Comparison of ENCODE assay signal across 17 mouse cellular contexts in the genomic region with DNA sequence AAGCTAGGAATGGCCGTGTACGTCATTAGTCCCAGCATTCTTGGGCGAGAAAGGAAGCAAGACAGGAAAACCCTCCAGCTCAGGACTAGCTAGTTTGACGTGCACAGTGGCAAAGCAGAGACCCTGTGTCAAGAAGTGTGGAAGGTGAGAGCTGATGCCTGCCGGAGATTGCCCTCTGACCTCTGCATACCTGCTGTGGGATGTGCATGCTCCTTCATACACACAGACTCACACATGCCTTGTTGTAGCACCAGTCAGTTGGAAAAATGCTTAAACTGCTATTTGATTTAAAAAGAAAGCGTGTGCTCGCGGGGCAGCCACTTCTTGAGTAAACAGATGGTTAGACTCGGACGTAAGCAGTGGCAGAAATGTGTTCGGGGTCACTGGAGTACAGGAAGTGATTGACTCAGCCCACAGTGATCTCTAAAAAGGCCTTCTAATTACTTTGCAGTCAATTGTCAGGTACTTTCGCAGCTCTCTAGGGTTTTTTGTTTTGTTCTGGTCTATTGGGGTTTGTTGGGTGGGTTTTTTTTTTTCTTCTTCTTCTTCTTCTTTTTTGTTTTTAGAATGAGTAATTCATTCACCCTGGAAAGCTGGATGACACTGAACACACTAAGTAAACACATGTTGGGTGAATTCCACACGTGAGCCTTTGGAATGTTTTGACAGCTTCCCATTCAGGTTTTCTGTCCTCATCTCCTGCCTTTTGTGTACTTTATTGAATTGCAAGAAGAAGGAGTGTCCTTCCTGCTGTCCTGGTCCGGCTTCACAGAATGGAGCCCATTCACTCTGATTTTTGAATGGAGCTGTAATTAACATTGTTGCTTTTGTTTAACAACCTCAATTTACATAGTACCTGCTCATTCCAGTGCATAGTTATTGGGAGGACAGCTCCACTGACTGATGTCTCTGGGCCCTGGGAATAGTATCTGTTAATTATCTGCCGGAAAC.
A peak's percentile ranks its signal among the peaks of the same experiment; 100 is the strongest.
DNase-seq lines count a peak whose midpoint lies in the region; ATAC-seq and TF ChIP-seq lines count a peak whose summit lies in the region.
"Had no signal": no experiment of that assay in that cellular context is flagged by ENCODE, and none has a peak within 500 bp of the region (broad histone marks: within the 10 kb centered on the region; RNA-seq: fewer than 3 reads in every experiment).

No protein-coding gene starts in this region.

- H3K4me3 ChIP-seq in hindbrain, embryonic 10.5 days: no peak overlapping the region
- no peak overlapping the region for H3K4me3 ChIP-seq in hindbrain, postnatal 0 days (ENCODE audit: low read length)
- H3K4me3 ChIP-seq in lung, embryonic 14.5 days (ENCODE audit: low read depth, low read length): no peak overlapping the region
- H3K4me3 ChIP-seq in midbrain, embryonic 10.5 days: no peak overlapping the region
- H3K4me3 ChIP-seq: embryonic facial prominence, embryonic 13.5 days; heart, embryonic 13.5 days; left cerebral cortex, adult 2 months; myocyte had no signal

- H3K4me1 ChIP-seq in hindbrain, embryonic 10.5 days (replicated peaks): peaks cover 27% of the 10 kb centered on the region
- H3K4me1 ChIP-seq in hindbrain, postnatal 0 days (ENCODE audit: insufficient read depth, low read length): no peaks in the 10 kb centered on the region; the same call in 1 of the 2 replicates
- H3K4me1 ChIP-seq in lung, embryonic 14.5 days (ENCODE audit: insufficient read depth): no peaks in the 10 kb centered on the region; the same call in 1 of the 2 replicates
- peaks cover 23% of the 10 kb centered on the region for H3K4me1 ChIP-seq in midbrain, embryonic 10.5 days

- TF ChIP-seq CTCF in hindbrain, postnatal 0 days (IDR thresholded peaks at IDR 0.05; ENCODE audit: low read depth): no peak
- no peak for TF ChIP-seq CTCF in lung, embryonic 14.5 days (IDR thresholded peaks at IDR 0.05; ENCODE audit: low read depth)

- no peak overlapping the region for H3K9ac ChIP-seq in hindbrain, postnatal 0 days (replicated peaks; ENCODE audit: low read length)
- no peak overlapping the region for H3K9ac ChIP-seq in lung, embryonic 14.5 days
- H3K9ac ChIP-seq: embryonic facial prominence, embryonic 13.5 days; forebrain, postnatal 0 days; heart, embryonic 13.5 days had no signal

- ATAC-seq in hindbrain, postnatal 0 days: no peak
- no peak for ATAC-seq in lung, embryonic 14.5 days (ENCODE audit: insufficient read depth)
- ATAC-seq: forebrain, postnatal 0 days had no signal

- no peak overlapping the region for H3K27ac ChIP-seq in hindbrain, embryonic 10.5 days
- no peak overlapping the region for H3K27ac ChIP-seq in hindbrain, postnatal 0 days
- H3K27ac ChIP-seq in lung, embryonic 14.5 days (ENCODE audit: low read depth): no peak overlapping the region
- no peak overlapping the region for H3K27ac ChIP-seq in midbrain, embryonic 10.5 days (replicated peaks)
- H3K27ac ChIP-seq: heart, embryonic 13.5 days; left cerebral cortex, adult 2 months had no signal

- H3K27me3 ChIP-seq in hindbrain, embryonic 10.5 days (ENCODE audit: insufficient read depth, poor library complexity, severe bottlenecking): peaks cover 49% of the 10 kb centered on the region
- no peaks in the 10 kb centered on the region for H3K27me3 ChIP-seq in hindbrain, postnatal 0 days (ENCODE audit: insufficient read depth, low read length)
- H3K27me3 ChIP-seq in lung, embryonic 14.5 days (ENCODE audit: insufficient read depth, low read length): no peaks in the 10 kb centered on the region
- peaks cover 8% of the 10 kb centered on the region for H3K27me3 ChIP-seq in midbrain, embryonic 10.5 days (ENCODE audit: low read depth, poor library complexity, severe bottlenecking)
- H3K27me3 ChIP-seq: embryonic facial prominence, embryonic 13.5 days; heart, embryonic 13.5 days had no signal

- peak; percentile 19 for DNase-seq in hindbrain, embryonic 10.5 days (ENCODE audit: low spot score)
- no peak for DNase-seq in hindbrain, postnatal 0 days (ENCODE audit: low spot score)
- DNase-seq in lung, embryonic 14.5 days: peak; percentile 43
- DNase-seq in lung, postnatal 10 days: no peak
- peak; percentile 31 for DNase-seq in WW6 (ENCODE audit: low read depth, low spot score)
- DNase-seq in mesoderm, embryonic 11.5 days (ENCODE audit: low read depth, low spot score): peak; percentile 43
- no peak for DNase-seq in frontal cortex, postnatal 25 days (ENCODE audit: low spot score in 2 of 2)
- DNase-seq in midbrain, embryonic 10.5 days (ENCODE audit: low spot score): no peak
- DNase-seq: cerebellum, adult 2 months; forebrain, postnatal 0 days; gastrocnemius, postnatal 25 days; right cerebral cortex, postnatal 4 days; thymus, postnatal 4 days had no signal

- no peaks in the 10 kb centered on the region for H3K36me3 ChIP-seq in hindbrain, embryonic 10.5 days
- H3K36me3 ChIP-seq in hindbrain, postnatal 0 days (ENCODE audit: insufficient read depth, low read length): no peaks in the 10 kb centered on the region
- H3K36me3 ChIP-seq in lung, embryonic 14.5 days (ENCODE audit: insufficient read depth): no peaks in the 10 kb centered on the region
- no peaks in the 10 kb centered on the region for H3K36me3 ChIP-seq in midbrain, embryonic 10.5 days
- H3K36me3 ChIP-seq: embryonic facial prominence, embryonic 13.5 days; heart, embryonic 13.5 days had no signal

- H3K4me2 ChIP-seq in hindbrain, postnatal 0 days (ENCODE audit: low read depth, low read length): no peak overlapping the region
- 0 out of 2 replicates have a peak overlapping the region, but pooled peaks have one; percentile 22 for H3K4me2 ChIP-seq in lung, embryonic 14.5 days
- H3K4me2 ChIP-seq: embryonic facial prominence, embryonic 13.5 days; heart, embryonic 13.5 days had no signal

- WGBS in hindbrain, embryonic 10.5 days: 23% methylated on average over 15 of the region's 15 CpGs
- 42% methylated on average over 15 of the region's 15 CpGs for WGBS in hindbrain, postnatal 0 days
- WGBS in lung, embryonic 14.5 days: 21% methylated on average over 15 of the region's 15 CpGs
- WGBS in midbrain, embryonic 10.5 days: 38% methylated on average over 15 of the region's 15 CpGs

- no peaks in the 10 kb centered on the region for H3K9me3 ChIP-seq in hindbrain, embryonic 10.5 days
- H3K9me3 ChIP-seq in hindbrain, postnatal 0 days (ENCODE audit: low read length): no peaks in the 10 kb centered on the region
- H3K9me3 ChIP-seq in lung, embryonic 14.5 days (ENCODE audit: low read depth, low read length): no peaks in the 10 kb centered on the region
- H3K9me3 ChIP-seq in midbrain, embryonic 10.5 days (replicated peaks): no peaks in the 10 kb centered on the region
- H3K9me3 ChIP-seq: embryonic facial prominence, embryonic 13.5 days; heart, embryonic 13.5 days had no signal

Comparison
In these comparisons a context has a peak if more than half of its experiments do, and no peak if none do; other contexts are left out.
1. DNase-seq: peak in hindbrain, embryonic 10.5 days (single experiment), lung, embryonic 14.5 days (single experiment), WW6 (single experiment) and mesoderm, embryonic 11.5 days (single experiment); none in hindbrain, postnatal 0 days (single experiment), lung, postnatal 10 days (single experiment), frontal cortex, postnatal 25 days (0 of 2) and midbrain, embryonic 10.5 days (single experiment).